Mouse (Mus musculus) CD4-positive, CD25-positive, alpha-beta regulatory T cell (primary cell): Measurements from ENCODE around the gene Lgalsl. TPM values are rescaled to one million over a fixed set of nuclear protein-coding genes. Genes with fewer than 3 reads are reported as not detected.

Experiments used
- polyA plus RNA-seq: library from polyadenylated mRNA; unstranded; fragments of 100-300 nt; shearing (Covaris generic); gene quantifications from one replicate; pipeline ENCODE4 v1.2.1, GENCODE M21; 2017

Lgalsl gene
- 6.3 TPM for polyA plus RNA-seq

GRCm38 (mm10) chr11:20830686-20831505 is at the start of gene Lgalsl:
Gene Lgalsl, minus strand, starts transcription at chr11:20831056.

Other genes starting within 250 kb of the Lgalsl start
- 57.6 TPM for gene Aftph, start 89.5 kb downstream of the Lgalsl start, polyA plus RNA-seq